Mouse (Mus musculus) gastrocnemius, postnatal 36 days (tissue): ENCODE measurements at regions not wholly inside any gene's neighbourhood (a gene's known extent, or its start where the extent isn't known, plus 50 kb on each side); places are given as distances from the start of the nearest gene placed in this dataset.

Source experiments
- DNase-seq, 2 experiments: peaks; one replicate each; pipeline ENCODE4 v3.0.0; 2022
- intact Hi-C: fragments of 180-260 bp; cut with DNase I; formaldehyde crosslinking; loops from one replicate; pipeline ENCODE4 v1.15.1; 2025

DNA sequence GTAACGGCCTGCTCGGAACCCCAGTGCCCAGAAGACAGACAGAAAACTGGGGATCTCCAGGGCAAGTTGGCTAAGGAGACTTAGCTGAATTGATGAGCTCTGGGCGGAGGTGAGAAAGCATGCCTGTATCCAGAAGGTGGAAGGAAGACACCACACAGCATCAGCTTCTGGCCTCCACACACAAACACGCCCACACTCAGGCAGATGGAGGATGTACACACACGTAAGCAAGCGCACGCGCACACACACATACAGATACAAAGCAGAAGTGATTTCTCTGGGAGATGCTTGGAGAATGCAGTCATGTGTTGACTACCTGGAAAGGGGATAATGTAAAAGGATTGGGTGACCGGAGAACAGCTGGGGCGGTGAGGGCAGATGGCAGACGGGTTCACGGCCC lies 171.2 kb upstream of the Jarid2 start:
- intact Hi-C loops: no loop called here
- no peak for DNase-seq

DNA sequence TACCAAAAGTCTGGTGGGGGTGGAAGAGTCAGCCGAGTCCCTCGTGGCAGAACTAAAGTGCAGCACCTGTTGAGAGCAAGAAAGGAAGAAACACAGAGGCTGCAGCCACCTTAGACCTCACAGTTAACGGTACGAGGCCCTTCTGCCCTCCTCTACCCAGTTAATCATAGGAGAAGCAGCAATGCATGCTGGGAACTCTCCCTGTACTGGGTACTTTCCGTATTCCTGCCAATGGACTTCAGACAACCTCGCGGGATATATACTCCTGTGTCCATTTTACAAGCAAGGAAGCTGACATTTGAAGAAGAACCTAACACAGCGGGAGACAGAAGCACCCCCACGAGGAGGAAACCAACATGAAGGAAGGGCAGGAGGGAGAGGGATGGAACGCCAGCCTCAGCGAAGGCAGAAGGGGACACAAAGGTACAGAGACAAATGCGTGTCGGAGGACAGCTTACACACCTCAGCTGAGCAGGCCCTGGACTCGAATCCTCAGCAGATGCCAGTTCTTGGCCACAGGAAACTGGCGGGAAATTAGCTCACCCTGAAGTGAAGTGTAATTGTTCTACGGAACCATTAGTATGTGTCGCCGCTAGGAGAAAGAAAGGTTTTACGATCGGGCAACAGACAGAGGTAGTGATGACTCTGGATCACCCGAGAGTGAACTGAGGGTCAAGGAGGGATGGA lies 170.6 kb upstream of the Jarid2 start:
- intact Hi-C loops: no loop called here
- DNase-seq: no peak

DNA sequence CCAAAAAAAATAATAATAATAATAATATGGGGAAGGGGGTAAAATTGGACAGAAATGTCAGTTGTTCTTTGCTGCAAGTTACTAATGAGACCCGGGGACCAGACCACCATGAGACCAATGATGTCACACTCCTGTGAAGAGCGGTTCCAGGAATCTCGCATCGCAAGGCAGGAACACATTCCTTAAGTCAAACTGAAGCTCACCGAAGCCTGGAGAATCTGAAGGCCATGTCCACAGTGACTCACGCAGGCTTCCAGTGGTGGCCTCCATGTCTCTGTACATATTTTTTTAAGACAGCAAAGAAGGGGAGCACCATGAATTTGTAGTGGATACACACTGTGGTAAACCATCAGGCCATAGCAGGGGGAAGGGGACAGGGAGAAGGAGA lies 170.1 kb upstream of the Jarid2 start:
- intact Hi-C loops: no loop called here
- no peak for DNase-seq

DNA sequence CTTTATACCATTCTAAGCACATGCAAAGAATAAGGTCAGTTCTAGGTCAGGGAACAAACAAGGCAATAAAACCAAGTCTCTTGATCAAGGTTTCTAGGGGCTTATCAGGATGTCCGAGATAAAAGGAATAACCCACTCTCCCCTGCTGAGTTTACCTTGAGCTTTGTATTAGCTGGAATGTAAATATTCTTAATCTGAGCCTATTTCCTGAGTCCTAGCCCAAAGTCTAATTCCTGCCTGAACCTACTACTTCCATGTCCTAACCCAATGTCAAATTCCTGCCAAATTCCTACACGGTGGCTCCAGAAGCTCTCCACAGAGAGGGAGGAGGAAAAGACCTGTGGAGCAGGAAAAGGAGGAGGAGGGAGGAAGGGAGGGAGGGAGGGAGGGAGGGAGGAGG lies 169.6 kb upstream of the Jarid2 start:
- intact Hi-C loops: no loop called here
- no peak for DNase-seq

DNA sequence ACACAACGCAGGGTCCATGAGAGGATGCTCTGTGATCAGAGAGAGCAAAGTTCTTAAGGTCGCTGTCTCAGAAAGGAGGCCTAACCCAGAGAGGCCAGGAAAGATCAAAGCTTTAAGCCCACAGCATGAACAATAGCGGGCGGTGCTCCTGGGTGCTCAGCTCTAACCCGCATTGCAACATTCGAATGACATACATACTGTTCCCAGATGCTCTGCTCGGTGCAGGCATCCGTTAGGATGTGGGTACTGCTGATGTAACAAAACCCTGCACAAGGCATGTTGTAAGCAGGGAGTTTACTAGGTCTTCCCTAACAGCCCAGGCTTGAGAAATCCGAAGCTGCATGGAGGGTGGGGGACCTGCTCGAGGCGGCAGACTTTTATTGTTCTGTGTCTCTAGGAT lies 164.6 kb upstream of the Jarid2 start:
- no peak for DNase-seq
- intact Hi-C loops: no loop called here

DNA sequence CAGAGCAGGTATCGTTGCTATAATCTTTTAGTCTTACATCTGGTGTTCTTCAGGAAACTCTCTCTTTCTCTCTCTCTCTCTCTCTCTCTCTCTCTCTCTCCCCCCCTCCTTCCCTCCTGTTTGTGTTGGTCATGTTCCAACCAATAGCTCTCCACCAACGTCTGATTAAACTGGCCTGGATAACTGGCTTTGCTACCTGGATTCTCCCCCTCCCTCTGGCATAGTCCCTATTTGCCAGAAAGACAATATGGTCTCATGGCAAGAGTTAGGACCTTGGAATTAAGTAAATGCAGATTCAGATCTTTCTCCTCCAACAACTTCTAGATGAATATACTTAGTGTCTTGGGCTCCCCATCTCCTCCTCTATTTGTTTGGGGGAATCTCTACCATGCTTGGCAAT lies 161.6 kb upstream of the Jarid2 start:
- no peak for DNase-seq
- intact Hi-C loops: no loop called here

DNA sequence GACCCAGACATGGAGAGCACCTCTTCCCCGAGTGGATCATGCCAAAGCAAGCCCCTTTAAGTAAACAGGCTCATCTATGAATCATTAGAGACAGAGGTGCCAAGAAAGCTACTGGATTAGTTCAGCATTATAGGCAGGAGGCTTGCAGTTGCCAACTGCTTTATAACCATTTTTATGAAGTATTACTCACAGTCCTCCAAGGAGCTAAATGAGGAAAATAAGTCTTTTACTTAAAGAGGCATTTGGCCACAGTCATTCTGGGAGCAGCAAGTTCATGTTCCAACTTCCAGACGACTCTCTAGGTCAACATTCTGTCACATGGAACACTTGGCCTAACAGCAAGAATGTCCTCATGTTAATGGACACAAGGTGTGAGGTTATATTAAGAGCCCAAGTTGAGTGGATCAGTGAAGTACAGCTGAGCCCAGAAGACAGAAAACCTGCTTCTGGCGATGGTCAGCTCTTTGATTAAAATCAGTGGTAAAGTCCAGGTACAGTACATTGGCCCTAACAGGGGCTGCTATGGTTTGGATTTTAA lies 160.0 kb upstream of the Jarid2 start:
- no peak for DNase-seq
- intact Hi-C loops: no loop called here

GRCm38 (mm10) chr13:44573463-44573862 lies 155.8 kb upstream of the Jarid2 start:
- DNase-seq: no peak
- intact Hi-C loops: no loop called here

DNA sequence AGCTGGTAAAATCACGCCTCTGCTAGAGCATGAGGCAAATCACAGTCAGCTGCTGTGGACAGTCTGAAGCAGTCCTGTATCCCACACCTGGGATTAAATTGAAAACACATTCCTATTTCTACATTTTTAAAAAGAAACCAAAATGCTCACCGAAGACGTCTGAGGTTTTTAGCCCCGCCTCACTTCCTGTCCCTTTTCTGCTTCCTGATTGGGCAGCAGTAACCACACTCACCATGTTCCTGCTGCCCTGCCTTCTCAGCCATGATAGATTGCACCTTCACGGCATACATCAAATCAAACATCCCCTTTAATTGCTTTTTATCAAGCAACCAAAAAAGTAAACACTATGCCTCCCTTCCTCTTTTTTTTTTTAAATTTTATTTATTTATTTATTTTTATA lies 150.1 kb upstream of the Jarid2 start:
- intact Hi-C loops: no loop called here
- no peak for DNase-seq

DNA sequence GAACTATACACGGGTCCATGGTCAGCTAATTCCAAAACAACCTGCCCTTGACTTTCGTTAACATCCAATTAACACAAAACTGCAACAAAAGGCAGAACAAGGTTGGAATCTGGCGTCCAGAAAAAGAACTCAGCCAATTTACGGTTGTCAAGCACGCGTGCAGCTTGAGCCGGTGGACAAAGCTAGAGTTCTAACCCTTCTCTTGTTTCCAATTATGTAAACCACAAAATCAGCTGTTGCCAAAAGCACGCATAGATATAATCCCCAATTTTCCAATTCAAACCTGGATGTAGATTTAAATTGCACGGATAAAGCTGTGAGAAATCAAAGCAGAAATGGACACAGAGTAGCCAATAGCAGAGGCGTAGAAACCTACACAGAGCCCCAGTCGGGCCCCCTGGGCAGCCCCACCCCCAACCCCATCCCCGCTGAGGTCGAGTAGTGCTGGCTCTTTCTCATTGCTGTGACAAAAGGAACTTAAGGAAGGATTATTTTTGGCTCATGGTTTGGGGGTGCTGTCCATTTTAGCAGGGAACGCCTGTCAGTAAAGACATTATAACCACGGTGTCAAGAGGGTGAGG lies 149.0 kb upstream of the Jarid2 start:
- intact Hi-C loops: no loop called here
- DNase-seq: no peak

- DNase-seq: no peak
- intact Hi-C loops: no loop called here
Measured at GRCm38 (mm10) chr13:44580767-44581166, 148.5 kb upstream of the Jarid2 start.

GRCm38 (mm10) chr13:44581947-44582766 lies 147.1 kb upstream of the Jarid2 start:
- intact Hi-C loops: no loop called here

GRCm38 (mm10) chr13:44582767-44583085 lies 146.5 kb upstream of the Jarid2 start:
- intact Hi-C loops: no loop called here
- no peak for DNase-seq

More at GRCm38 (mm10) chr13:44581947-44582766, 147.1 kb upstream of the Jarid2 start:
- no peak for DNase-seq

GRCm38 (mm10) chr13:44583614-44584013 lies 145.7 kb upstream of the Jarid2 start:
- DNase-seq: no peak
- intact Hi-C loops: no loop called here

DNA sequence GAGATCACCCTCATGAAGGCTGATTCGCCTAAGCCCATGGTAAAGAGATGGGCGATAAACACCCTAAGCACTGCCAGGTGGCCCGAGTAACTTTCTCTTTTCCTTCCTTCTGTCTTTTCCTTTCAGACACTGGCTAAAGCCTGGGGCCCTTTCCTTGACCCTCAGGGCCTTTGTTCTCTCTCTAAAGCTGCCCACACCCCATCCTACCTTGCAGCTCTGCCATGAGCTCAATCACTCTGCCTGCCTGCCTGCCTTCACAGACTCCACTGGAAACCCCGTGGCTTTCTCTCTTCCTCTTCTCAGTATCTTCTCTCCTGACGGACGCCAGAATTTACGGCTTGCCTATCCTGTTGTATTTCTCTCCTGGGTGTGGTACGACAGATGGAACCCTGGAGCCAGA lies 145.1 kb upstream of the Jarid2 start:
- no peak for DNase-seq
- intact Hi-C loops: no loop called here

- DNase-seq: no peak
- intact Hi-C loops: no loop called here
Measured at GRCm38 (mm10) chr13:44584551-44584950, 144.7 kb upstream of the Jarid2 start.

- no peak for DNase-seq
- intact Hi-C loops: no loop called here
Measured at GRCm38 (mm10) chr13:44587846-44588245, 141.4 kb upstream of the Jarid2 start.

- peak; percentile 40 to 47 for DNase-seq
- intact Hi-C loops: loop anchor here (2.0 kb wide), 1 partner anchor 52 kb away; no protein-coding TSS in a partner anchor
Measured at GRCm38 (mm10) chr13:44594645-44595044, 134.6 kb upstream of the Jarid2 start.

GRCm38 (mm10) chr13:44597666-44598065 lies 131.6 kb upstream of the Jarid2 start:
- intact Hi-C loops: no loop called here
- DNase-seq: no peak

GRCm38 (mm10) chr13:44601024-44601423 lies 128.2 kb upstream of the Jarid2 start:
- no peak for DNase-seq
- intact Hi-C loops: no loop called here

GRCm38 (mm10) chr13:44602658-44603057 lies 126.6 kb upstream of the Jarid2 start:
- no peak for DNase-seq
- intact Hi-C loops: no loop called here
